Mouse (Mus musculus) kidney, adult 2 months (tissue): ENCODE data around the gene Ly6g6e.

Experiments used
- CTCF ChIP-seq: fragments of 200-500 bp; conservative IDR thresholded peaks from 2 replicates; pipeline ENCODE4 v1.5.1; 2011; ENCODE audit warnings: low read depth, mild to moderate bottlenecking, control low read depth, low read length, moderate library complexity, mixed read lengths; ENCODE audit not compliant: insufficient read depth, insufficient read length
- POLR2A ChIP-seq: fragments of 200-500 bp; IDR thresholded peaks from one replicate; pipeline ENCODE4 v1.6.1; 2011; ENCODE audit warnings: low read depth, low read length, control low read depth

GRCm38 (mm10) chr17:35121143-35121799 is 44.6 kb downstream of the Ly6g6e start, which contains the start of gene Gpank1:
- no peak for TF ChIP-seq CTCF
- TF ChIP-seq POLR2A = peak; percentile 40
